Mouse (Mus musculus) lung, postnatal 0 days (tissue): ENCODE data around the gene Gps1.

Source experiments
- CTCF ChIP-seq: IDR thresholded peaks from 2 replicates; pipeline ENCODE4 v1.5.1; 2016; ENCODE audit warnings: antibody characterized with exemption, mild to moderate bottlenecking
- EP300 ChIP-seq: IDR thresholded peaks from 2 replicates; pipeline ENCODE4 v1.6.1; 2016; ENCODE audit warnings: antibody characterized with exemption, mild to moderate bottlenecking, control low read depth

DNA sequence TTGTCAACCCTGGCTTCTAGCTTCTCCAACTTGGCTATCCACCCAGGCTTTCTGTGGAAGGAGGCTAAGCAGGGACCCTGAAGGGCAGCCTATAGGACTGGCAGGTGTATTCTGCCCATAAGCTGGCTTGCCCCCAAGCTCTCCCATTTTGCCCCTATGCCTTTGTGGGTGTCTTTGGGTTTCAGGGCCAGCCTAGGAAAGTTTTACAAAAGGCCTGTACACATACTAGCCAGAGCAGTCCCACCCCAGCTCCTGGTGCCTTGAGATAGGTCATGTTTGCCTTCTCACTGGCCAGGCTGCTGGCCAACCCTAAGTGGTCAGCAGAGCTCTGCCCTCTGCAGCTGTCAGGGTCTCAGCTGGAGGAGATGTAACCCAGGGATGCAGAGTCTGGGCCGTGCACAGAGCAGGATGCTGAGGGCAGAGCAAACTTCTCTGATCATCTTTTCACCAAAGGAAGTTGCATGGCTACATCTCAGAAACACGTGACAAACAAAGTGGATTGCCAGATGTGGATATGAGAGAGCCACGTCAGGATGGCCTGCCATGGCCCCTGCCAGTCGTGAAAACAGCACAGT is 41.3 kb downstream of the Gps1 start:
- TF ChIP-seq CTCF (no peak), EP300 (no peak)
